Mouse (Mus musculus) gastrocnemius, postnatal 36 days (tissue): Measurements from ENCODE around the gene Dlgap1. TPM values are rescaled to one million over a fixed set of nuclear protein-coding genes. Genes with fewer than 3 reads are reported as not detected.

Experiments
- DNase-seq, 2 experiments: peaks; one replicate each; pipeline ENCODE4 v3.0.0; 2022
- intact Hi-C: fragments of 180-260 bp; cut with DNase I; formaldehyde crosslinking; loops from one replicate; pipeline ENCODE4 v1.15.1; 2025
- total RNA-seq, 2 experiments: library from RNA; stranded (reverse); gene quantifications; 2 replicates each; pipeline ENCODE4 v1.2.3; 2021

Dlgap1 gene
- total RNA-seq, 2 experiments from 2014 or later = 0.10 to 0.54 TPM

GRCm38 (mm10) chr17:70596326-70596725 is 627.5 kb downstream of the Dlgap1 start:
- intact Hi-C loops = no loop called here
- no peak for DNase-seq

GRCm38 (mm10) chr17:70600462-70600861 is 631.6 kb downstream of the Dlgap1 start:
- intact Hi-C loops = no loop called here
- DNase-seq = no peak

DNA sequence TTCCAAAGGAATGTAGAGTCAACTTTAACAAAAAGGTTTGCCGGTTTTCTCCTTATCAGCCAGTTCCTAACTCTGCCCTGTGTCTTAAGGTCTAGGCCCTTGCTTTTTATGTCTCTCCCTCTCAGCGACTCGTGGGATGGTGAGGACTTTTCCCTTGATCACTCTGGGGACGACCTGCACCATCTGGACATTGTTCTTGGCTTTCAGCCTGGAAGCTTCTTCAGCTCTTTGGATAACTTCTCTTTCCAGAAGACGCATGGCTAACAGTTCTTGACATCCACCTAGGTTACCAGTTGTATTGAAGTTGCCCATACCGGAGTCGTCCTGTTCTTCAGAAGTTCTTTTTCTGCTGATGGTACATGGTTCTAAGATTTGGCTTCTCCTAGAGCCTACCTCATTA is 633.2 kb downstream of the Dlgap1 start:
- no peak for DNase-seq

DNA sequence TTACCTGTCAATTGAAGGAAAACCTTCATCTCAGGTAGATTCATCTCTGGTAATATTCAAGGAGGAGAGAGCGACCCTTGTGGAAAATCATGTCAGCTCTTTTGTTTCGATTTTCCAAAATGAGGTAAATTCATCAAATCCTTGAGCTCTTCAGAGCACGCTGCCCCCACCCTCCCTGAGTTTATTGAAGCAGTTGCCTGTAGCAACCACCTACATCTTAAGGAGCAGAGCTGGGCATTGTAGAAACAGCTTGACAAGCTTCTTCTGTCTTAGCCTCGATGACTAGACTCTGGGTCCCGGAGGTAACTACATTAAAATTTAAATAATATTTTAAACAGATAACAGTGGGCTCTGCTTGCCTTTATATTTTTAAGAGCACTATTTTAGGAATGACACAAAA is 636.8 kb downstream of the Dlgap1 start:
- DNase-seq = no peak
- intact Hi-C loops = no loop called here

More for the DNA sequence above, 633.2 kb downstream of the Dlgap1 start:
- intact Hi-C loops = no loop called here

GRCm38 (mm10) chr17:70612171-70612570 is 643.3 kb downstream of the Dlgap1 start:
- intact Hi-C loops = no loop called here
- no peak for DNase-seq

DNA sequence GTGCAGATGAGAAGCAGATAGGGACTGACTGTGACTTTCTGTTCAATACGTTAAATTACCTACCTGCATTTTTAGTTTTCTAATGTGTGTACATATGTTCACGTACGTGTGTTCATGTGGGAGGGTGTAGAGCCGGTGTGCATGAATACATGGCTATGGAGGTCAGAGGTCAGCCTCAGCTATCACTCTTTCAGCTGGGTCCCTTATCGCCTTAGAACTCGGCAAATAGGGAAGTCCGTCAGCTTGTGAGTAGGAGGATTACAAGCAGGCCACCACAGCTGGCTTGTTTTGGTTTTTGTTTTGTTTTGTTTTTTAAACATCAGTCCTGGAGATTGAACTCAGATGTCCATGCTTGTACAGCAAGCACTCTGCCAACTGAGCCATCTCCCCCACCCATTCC is 645.0 kb downstream of the Dlgap1 start:
- intact Hi-C loops = no loop called here
- no peak for DNase-seq

- intact Hi-C loops = no loop called here
Observed at GRCm38 (mm10) chr17:70614407-70615060, 645.7 kb downstream of the Dlgap1 start.

DNA sequence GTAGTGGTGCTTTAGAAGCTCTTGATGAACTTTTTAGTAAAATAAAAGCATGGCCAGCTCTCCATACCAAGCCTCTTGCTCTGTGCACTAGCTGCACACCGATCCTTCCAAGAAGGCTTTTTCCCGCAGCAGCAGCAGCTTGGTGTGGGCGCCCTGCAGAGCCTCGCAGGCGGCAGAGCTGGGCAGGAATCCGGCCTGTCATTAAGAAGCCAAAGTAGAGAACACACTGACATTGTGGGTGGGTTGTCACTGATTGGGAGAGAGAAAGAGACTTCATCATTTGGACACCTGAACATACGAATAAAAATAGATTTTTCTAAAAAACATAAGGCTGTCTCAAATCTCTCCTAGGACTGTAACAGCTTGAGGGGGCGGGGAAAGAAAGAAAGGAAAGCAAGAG is 653.6 kb downstream of the Dlgap1 start:
- intact Hi-C loops = no loop called here
- DNase-seq = no peak

More at GRCm38 (mm10) chr17:70614407-70615060, 645.7 kb downstream of the Dlgap1 start:
- no peak for DNase-seq

DNA sequence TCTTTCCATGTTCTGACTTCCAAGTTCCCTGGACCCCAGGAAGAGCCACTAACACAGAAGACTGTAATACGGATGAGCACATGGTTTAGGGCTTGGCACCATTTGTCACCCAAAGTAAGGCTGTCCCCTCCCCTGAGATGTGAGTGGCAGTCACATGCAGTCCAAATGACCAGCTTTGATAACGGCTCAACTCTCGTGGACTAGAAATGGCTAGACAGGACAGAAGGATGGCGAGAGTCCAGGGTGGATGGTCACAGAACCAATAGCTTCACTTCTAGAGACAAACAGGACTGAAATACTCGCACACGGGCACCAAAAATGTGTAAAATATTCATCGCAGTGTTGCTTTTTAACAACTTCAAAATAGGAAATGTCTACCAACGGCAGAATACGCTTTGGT is 657.5 kb downstream of the Dlgap1 start:
- intact Hi-C loops = no loop called here
- DNase-seq = no peak

DNA sequence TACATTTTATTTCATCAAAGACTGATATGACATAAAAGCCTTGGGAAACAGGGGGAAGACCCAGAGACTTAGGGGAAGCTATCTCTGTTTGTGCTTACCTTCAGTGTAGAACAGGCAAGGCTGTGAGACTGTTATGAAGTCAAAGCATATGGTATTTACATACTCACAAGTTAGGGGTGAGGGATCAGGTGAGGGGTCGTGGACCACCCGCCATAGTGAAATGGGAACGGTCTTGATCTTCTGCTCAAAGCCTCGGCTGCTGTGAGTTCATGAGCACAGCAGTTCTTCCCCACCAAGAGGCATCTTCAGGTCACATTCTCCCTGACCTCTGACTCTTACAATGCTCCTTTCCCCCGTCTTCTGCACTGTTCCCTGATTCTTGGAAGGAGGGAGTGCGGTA is 658.1 kb downstream of the Dlgap1 start:
- intact Hi-C loops = no loop called here
- DNase-seq = no peak

GRCm38 (mm10) chr17:70629653-70630378 is 660.9 kb downstream of the Dlgap1 start:
- intact Hi-C loops = no loop called here
- no peak for DNase-seq

- peak; percentile 42 to 58 for DNase-seq
- intact Hi-C loops = loop anchor here (2.0 kb wide), 2 partner anchors 107 to 205 kb away; no protein-coding TSS in a partner anchor
Observed at GRCm38 (mm10) chr17:70633181-70633944, 664.5 kb downstream of the Dlgap1 start.

DNA sequence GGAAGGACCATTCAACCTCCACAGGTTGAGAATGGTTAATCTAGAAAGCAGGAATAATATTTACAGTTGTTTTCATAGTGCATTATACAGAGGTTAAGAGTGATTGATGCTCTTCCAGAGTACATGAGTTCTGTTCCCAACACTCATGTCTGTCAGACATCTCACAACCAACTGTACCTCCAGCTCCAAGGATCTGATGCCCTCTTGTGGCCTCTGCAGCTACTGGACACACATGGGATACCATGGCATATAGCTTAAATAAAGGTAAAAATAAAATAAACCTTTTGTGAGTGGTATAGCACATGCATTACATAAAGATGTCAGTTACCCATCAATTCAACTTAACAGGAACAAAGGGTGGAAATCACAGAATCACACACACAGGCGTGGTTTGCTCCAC is 674.3 kb downstream of the Dlgap1 start:
- intact Hi-C loops = no loop called here
- no peak for DNase-seq

DNA sequence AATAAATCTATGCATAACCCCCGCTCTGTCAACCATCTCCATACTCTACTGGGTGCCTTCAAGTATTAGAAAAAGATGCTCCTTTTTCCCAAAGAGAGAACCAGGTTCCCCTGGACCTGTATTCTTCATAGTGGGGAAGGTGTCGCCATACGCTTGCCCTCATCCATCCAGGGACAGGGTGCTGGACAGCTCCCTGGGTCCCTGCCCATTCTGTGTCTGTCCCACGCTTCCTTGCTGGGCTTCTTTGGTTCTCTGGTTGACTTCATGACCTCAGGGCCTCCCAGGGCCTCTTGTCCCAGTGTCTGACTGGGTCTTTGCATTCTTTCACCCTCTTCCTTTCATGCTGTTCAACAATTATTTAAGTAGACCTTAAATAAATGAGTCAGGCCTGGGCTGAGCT is 677.8 kb downstream of the Dlgap1 start:
- intact Hi-C loops = no loop called here

GRCm38 (mm10) chr17:70661382-70661781 is 692.5 kb downstream of the Dlgap1 start:
- DNase-seq = no peak

More for the DNA sequence above, 677.8 kb downstream of the Dlgap1 start:
- DNase-seq = no peak

GRCm38 (mm10) chr17:70663992-70664391 is 695.1 kb downstream of the Dlgap1 start:
- no peak for DNase-seq
- intact Hi-C loops = no loop called here

More at GRCm38 (mm10) chr17:70661382-70661781, 692.5 kb downstream of the Dlgap1 start:
- intact Hi-C loops = no loop called here

GRCm38 (mm10) chr17:70664484-70665040 is 695.7 kb downstream of the Dlgap1 start:
- DNase-seq = no peak
- intact Hi-C loops = no loop called here

GRCm38 (mm10) chr17:70673985-70674384 is 705.1 kb downstream of the Dlgap1 start:
- intact Hi-C loops = no loop called here
- no peak for DNase-seq

GRCm38 (mm10) chr17:70676522-70676921 is 707.6 kb downstream of the Dlgap1 start:
- intact Hi-C loops = no loop called here
- DNase-seq = no peak

GRCm38 (mm10) chr17:70683561-70684167 is 714.8 kb downstream of the Dlgap1 start:
- peak; percentile 51 to 64 for DNase-seq
- intact Hi-C loops = loop anchor here (2.0 kb wide), 1 partner anchor 155 kb away; no protein-coding TSS in a partner anchor
